Mouse (Mus musculus): Measurements from ENCODE around the gene Mtpn. TPM values are rescaled to one million over a fixed set of nuclear protein-coding genes. Genes with fewer than 3 reads are reported as not detected.

The Mtpn gene
- total RNA-seq, 1 experiment from 2014 or later = 110 TPM

Small RNAs within 50 kb of the gene (microRNA-seq; reads per million reads assigned to microRNA genes)
- gene Gm23053 = 0 reads per million in 2 experiments

Other genes with a start within 250 kb of the Mtpn start
- 0.37 and 0.56 TPM in 2 replicates for gene Slc13a4, start 231.8 kb downstream of the Mtpn start, total RNA-seq (2021)
- gene Fam180a, start 213.7 kb downstream of the Mtpn start, total RNA-seq (2021) = 2.6 and 3.0 TPM in 2 replicates